Mouse (Mus musculus) forebrain, embryonic 16.5 days (tissue): ENCODE results near the gene Lef1. TPM values are rescaled to one million over a fixed set of nuclear protein-coding genes. Genes with fewer than 3 reads are reported as not detected.

Experiments
- ATAC-seq: fragments of 200-750 bp; cut with Nextera tagmentation; 2 replicates; pipeline ENCODE4 v1.8.0; 2017; ENCODE audit warnings: mild to moderate bottlenecking, moderate library complexity
- H3K27ac ChIP-seq: fragments of 300-500 bp; sonication (generic); 2 replicates; pipeline ENCODE4 v1.5.1; 2014; ENCODE audit warnings: low read length, control low read depth
- H3K27me3 ChIP-seq: fragments of 300-500 bp; sonication (generic); replicated peaks from 2 replicates; pipeline ENCODE4 v1.6.1; 2014; ENCODE audit warnings: low read length; ENCODE audit not compliant: control insufficient read depth, insufficient read depth
- H3K36me3 ChIP-seq: fragments of 300-500 bp; sonication (generic); 2 replicates; pipeline ENCODE4 v1.6.1; 2014; ENCODE audit not compliant: control insufficient read depth, insufficient read depth
- H3K4me1 ChIP-seq: fragments of 300-500 bp; sonication (generic); replicated peaks from 2 replicates; pipeline ENCODE4 v1.6.1; 2014; ENCODE audit warnings: low read length; ENCODE audit not compliant: control insufficient read depth, insufficient read depth
- H3K4me2 ChIP-seq: fragments of 300-500 bp; sonication (generic); 2 replicates; pipeline ENCODE4 v1.6.1; 2014; ENCODE audit warnings: mild to moderate bottlenecking, low read length, control low read depth
- H3K4me3 ChIP-seq: fragments of 300-500 bp; sonication (generic); replicated peaks from 2 replicates; pipeline ENCODE4 v1.5.1; 2014; ENCODE audit warnings: mild to moderate bottlenecking, low read length, control low read depth
- H3K9ac ChIP-seq: fragments of 300-500 bp; sonication (generic); replicated peaks from 2 replicates; pipeline ENCODE4 v1.6.1; 2014; ENCODE audit warnings: low read depth, low read length, control low read depth
- H3K9me3 ChIP-seq: fragments of 300-500 bp; sonication (generic); 2 replicates; pipeline ENCODE4 v1.6.1; 2016; ENCODE audit warnings: low read length; ENCODE audit not compliant: control insufficient read depth
- WGBS: fragments of 180-500 bp; shearing (Covaris S2); extraction: QIAGEN DNeasy Blood & Tissue Kit; methylation state at CpG from one replicate; pipeline ENCODE4 v1.1.7; 2014; 5-methylcytosine and 5-hydroxymethylcytosine counted together
- polyA plus RNA-seq: library from polyadenylated mRNA; unstranded; fragments of >200 nt; fragmentation: Nextera tagmentation; extraction: Ambion mirVana; gene quantifications from 2 replicates; pipeline ENCODE4 v1.2.1, GENCODE M21; 2015

The Lef1 gene
- 12.1 and 12.7 TPM in 2 replicates for polyA plus RNA-seq

DNA sequence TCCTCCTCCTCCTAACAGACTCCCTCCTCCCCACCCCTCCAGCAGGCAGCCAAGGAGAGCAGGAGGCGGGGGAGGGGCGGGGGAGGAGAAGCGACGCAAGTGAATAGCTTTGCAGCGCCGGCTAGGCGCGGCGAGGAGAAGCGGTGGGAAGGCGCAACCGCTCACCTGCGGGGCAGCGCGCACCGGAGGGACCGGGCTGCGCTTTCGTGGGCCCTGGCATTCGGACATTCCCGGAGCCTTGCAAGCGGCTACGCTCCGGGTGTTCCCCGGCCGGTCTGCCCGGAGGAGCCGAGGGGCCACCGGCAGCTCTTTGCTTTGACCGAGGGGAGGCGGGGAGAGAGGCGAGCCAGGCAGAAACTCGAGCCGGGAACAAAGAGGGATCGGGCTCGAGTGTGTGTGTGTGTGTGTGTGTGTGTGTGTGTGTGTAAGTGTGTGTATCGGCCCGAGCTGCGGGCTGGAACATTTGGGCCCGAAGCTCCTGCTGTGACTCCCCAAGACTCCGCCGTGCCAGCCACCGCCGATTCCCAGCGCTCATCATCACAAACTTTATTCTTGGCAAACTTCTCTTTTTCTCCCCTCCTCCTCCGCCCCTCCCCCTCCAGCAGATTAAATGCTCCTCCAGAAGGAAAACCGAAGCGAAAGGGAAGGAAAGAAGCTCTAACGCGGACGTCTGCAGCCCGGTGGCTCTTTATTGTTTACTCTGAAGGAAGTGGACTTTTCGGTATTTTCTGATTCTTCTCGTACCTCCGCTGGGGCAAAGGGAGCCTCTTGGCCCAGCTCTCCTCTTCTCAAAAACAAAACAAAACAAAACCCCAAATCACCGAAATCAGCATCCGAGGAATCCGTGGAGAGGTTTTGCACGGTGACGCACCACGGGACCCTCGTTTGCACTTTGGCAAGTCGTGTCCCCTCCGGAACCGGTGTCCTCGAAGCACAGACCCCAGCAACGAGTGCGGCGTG is at the start of gene Lef1:
Gene Lef1, plus strand, starts transcription at position 281 of the 960 bp plus-strand sequence.
- Histone ChIP-seq H3K27ac (0 out of 2 replicates have a peak within 1 kb of the TSS, but pooled peaks have one; percentile 21), H3K9me3 (no peaks in the 10 kb centered on the region), H3K36me3 (no peaks in the 10 kb centered on the region), H3K4me1 (peaks cover 52% of the 10 kb centered on the region), H3K27me3 (peaks cover 14% of the 10 kb centered on the region), H3K4me2 (peak within 1 kb of the TSS; percentile 93), H3K9ac (peak within 1 kb of the TSS; percentile 64), H3K4me3 (peak within 1 kb of the TSS; percentile 54)
- under 1% methylated on average over 60 of the region's 69 CpGs for WGBS
- peak; percentile 47 for ATAC-seq

DNA sequence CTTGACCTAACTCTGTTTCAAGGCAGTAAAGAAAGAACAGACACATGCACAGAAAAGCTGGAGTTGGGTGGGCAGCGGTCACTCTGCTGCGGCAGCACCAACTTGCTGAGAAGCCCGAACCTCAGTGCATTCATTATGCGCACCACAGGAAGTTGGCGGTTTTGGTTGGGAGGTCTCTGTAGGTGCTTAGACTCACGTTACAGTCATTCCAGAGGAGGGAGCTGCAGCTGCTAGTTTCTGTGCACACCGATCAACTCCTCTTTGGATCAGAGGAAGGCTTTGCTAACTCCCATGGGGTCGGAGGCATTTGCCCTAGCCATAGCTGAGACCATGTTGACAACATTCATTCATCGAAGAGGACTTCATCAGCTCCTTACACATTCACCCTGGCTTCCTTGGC is 45.3 kb upstream of the Lef1 start:
- 81% methylated on average over 9 of the region's 9 CpGs for WGBS
- no peak for ATAC-seq
- Histone ChIP-seq H3K4me1 (no peaks in the 10 kb centered on the region; the same call in 1 of the 2 replicates), H3K9me3 (no peaks in the 10 kb centered on the region), H3K27me3 (no peaks in the 10 kb centered on the region), H3K27ac (no peak overlapping the region), H3K4me3 (no peak overlapping the region), H3K9ac (no peak overlapping the region), H3K4me2 (no peak overlapping the region), H3K36me3 (no peaks in the 10 kb centered on the region)

- Histone ChIP-seq H3K9me3 (no peaks in the 10 kb centered on the region), H3K27me3 (no peaks in the 10 kb centered on the region), H3K4me2 (no peak overlapping the region), H3K9ac (no peak overlapping the region), H3K4me1 (no peaks in the 10 kb centered on the region; the same call in 1 of the 2 replicates), H3K36me3 (no peaks in the 10 kb centered on the region), H3K4me3 (no peak overlapping the region), H3K27ac (no peak overlapping the region)
- ATAC-seq, result no peak
- WGBS, result 16% methylated on average over 8 of the region's 8 CpGs
These were observed 44.1 kb upstream of the Lef1 start for GRCm38 (mm10) chr3:131066171-131066570.

DNA sequence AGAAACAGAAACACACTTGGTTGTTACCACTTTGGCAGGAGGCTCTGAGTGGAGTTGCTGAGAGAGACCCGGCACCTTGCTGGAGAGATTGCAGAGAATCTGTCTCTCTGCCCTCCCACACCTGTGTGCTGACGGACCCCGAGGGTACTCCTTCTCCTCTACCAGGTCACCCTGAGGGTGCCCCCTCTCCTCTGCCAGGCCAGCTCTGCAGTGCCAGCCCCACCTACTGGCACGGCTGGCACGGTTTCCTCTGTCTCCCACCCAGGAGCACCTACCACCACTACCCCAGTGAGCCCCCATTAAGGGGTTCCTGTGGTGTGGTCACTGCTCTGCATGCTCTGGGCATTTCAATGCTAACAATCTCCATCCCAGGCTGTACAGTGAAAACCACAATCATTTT is 42.3 kb upstream of the Lef1 start:
- H3K27ac ChIP-seq, result no peak overlapping the region
- no peaks in the 10 kb centered on the region for H3K9me3 ChIP-seq

DNA sequence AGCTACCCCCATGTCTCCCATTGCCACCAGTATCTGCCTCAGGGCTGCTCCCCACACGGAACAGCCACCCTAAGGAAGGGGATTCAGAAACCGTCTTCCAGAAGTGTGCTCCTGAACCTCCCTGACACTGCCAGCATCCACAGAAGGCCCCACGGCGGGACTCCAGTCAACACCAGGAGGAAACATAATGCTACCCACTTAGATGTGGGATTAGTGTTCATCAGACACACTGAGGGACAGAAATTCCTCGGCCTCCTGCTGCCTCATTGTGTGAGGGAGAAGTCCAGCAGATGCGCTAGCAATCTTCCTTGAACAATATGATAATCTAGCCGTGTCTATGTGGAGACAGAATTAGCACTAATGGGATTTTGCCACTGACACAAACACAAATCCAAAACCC is 40.1 kb upstream of the Lef1 start:
- no peak for ATAC-seq
- no peak overlapping the region for H3K4me3 ChIP-seq
- no peak overlapping the region for H3K27ac ChIP-seq
- H3K27me3 ChIP-seq, result no peaks in the 10 kb centered on the region
- H3K36me3 ChIP-seq, result no peaks in the 10 kb centered on the region
- no peaks in the 10 kb centered on the region for H3K9me3 ChIP-seq
- WGBS, result 18% methylated on average over 7 of the region's 7 CpGs
- no peak overlapping the region for H3K4me2 ChIP-seq
- H3K4me1 ChIP-seq, result no peaks in the 10 kb centered on the region; the same call in 1 of the 2 replicates
- H3K9ac ChIP-seq, result no peak overlapping the region

More for the DNA sequence above, 42.3 kb upstream of the Lef1 start:
- Histone ChIP-seq H3K27me3 (no peaks in the 10 kb centered on the region), H3K4me2 (no peak overlapping the region), H3K4me3 (no peak overlapping the region), H3K4me1 (no peaks in the 10 kb centered on the region; the same call in 1 of the 2 replicates), H3K36me3 (no peaks in the 10 kb centered on the region), H3K9ac (no peak overlapping the region)
- WGBS, result 97% methylated on average over 5 of the region's 5 CpGs
- no peak for ATAC-seq

DNA sequence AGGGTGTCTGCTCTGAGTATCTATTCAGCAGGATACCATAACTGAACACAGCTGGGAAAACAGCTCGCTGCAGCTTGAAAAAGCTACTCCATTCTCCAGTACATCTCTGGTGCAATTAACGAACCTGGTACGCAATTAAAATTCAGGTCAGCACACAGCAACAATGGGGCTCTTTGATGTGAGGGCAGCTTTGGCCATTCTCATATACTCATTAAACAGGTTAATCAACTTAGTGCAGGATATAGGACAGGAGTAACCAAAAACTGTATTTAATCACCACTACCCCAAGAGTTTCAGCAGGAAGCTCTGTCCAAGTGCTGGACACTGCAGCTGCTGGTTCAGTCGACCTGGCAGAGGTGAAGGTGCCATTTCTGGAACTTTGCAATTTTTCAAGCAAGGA is 37.6 kb upstream of the Lef1 start:
- WGBS, result 5% methylated on average over 4 of the region's 4 CpGs
- H3K9ac ChIP-seq, result no peak overlapping the region

DNA sequence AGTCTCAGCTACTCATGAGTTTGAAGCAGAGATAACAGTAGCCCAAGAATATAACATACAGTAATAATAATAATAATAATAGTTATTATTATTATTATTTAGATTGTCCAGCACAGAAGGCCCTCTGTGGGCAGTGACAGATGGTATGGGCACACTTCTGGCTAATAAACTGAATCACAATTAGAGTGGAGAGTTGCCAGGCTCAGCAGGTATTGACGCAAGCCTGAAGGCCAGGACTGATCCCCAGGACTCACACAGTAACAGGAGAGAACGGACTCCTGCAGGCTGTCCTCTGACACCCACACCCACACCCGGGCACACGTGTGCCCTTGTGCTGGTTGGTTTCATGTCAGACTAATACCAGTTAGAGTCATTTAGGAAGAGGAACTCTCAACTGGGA is 36.3 kb upstream of the Lef1 start:
- H3K9ac ChIP-seq, result no peak overlapping the region
- H3K4me3 ChIP-seq, result no peak overlapping the region
- no peaks in the 10 kb centered on the region for H3K27me3 ChIP-seq
- no peaks in the 10 kb centered on the region for H3K9me3 ChIP-seq
- WGBS, result 78% methylated on average over 4 of the region's 4 CpGs
- H3K4me1 ChIP-seq, result peaks cover 3% of the 10 kb centered on the region; the same call in 1 of the 2 replicates
- no peaks in the 10 kb centered on the region for H3K36me3 ChIP-seq
- no peak overlapping the region for H3K27ac ChIP-seq
- ATAC-seq, result no peak
- H3K4me2 ChIP-seq, result no peak overlapping the region

More for the DNA sequence above, 37.6 kb upstream of the Lef1 start:
- no peak overlapping the region for H3K4me3 ChIP-seq
- H3K36me3 ChIP-seq, result no peaks in the 10 kb centered on the region
- H3K4me1 ChIP-seq, result no peaks in the 10 kb centered on the region
- H3K27me3 ChIP-seq, result no peaks in the 10 kb centered on the region
- H3K4me2 ChIP-seq, result no peak overlapping the region
- no peak for ATAC-seq
- no peaks in the 10 kb centered on the region for H3K9me3 ChIP-seq
- H3K27ac ChIP-seq, result no peak overlapping the region

- no peak overlapping the region for H3K27ac ChIP-seq
These were observed 32.1 kb upstream of the Lef1 start for GRCm38 (mm10) chr3:131078041-131078621.

GRCm38 (mm10) chr3:131078719-131079118 is 31.6 kb upstream of the Lef1 start:
- 60% methylated on average over 5 of the region's 5 CpGs for WGBS

More at GRCm38 (mm10) chr3:131078041-131078621, 32.1 kb upstream of the Lef1 start:
- H3K4me3 ChIP-seq, result no peak overlapping the region
- H3K9me3 ChIP-seq, result no peaks in the 10 kb centered on the region
- WGBS, result 93% methylated on average over 6 of the region's 6 CpGs
- H3K36me3 ChIP-seq, result no peaks in the 10 kb centered on the region
- peaks cover 4% of the 10 kb centered on the region; the same call in 1 of the 2 replicates for H3K4me1 ChIP-seq
- no peak for ATAC-seq
- H3K4me2 ChIP-seq, result no peak overlapping the region
- H3K27me3 ChIP-seq, result no peaks in the 10 kb centered on the region
- no peak overlapping the region for H3K9ac ChIP-seq

More at GRCm38 (mm10) chr3:131078719-131079118, 31.6 kb upstream of the Lef1 start:
- ATAC-seq, result no peak
- Histone ChIP-seq H3K4me2 (no peak overlapping the region), H3K36me3 (no peaks in the 10 kb centered on the region), H3K9me3 (no peaks in the 10 kb centered on the region), H3K4me1 (peaks cover 4% of the 10 kb centered on the region; the same call in 1 of the 2 replicates), H3K27ac (no peak overlapping the region), H3K9ac (no peak overlapping the region), H3K27me3 (no peaks in the 10 kb centered on the region), H3K4me3 (no peak overlapping the region)
